In genomic region chr9:115387471-115388360, GRCm38 (mm10) we compare ENCODE assay signal across 10 mouse cellular contexts.
DNase-seq lines count a peak whose midpoint lies in the region; ATAC-seq lines count a peak whose summit lies in the region.
"Had no signal": no experiment of that assay in that cellular context is flagged by ENCODE, and none has a peak within 500 bp of the region (broad histone marks: within the 10 kb centered on the region; RNA-seq: fewer than 3 reads in every experiment).

No protein-coding gene starts in this region.

- H3K36me3 ChIP-seq in liver, embryonic 15.5 days (replicated peaks) = no peaks in the 10 kb centered on the region
- H3K36me3 ChIP-seq: lung, embryonic 15.5 days had no signal

- H3K9me3 ChIP-seq in liver, embryonic 15.5 days (replicated peaks) = no peaks in the 10 kb centered on the region
- H3K9me3 ChIP-seq: lung, embryonic 15.5 days had no signal

- peak; percentile 40 for DNase-seq in adrenal gland, postnatal 10 days
- no peak for DNase-seq in adrenal gland, postnatal 4 days (ENCODE audit: low spot score in 2 of 2)
- DNase-seq in lung, postnatal 36 days = peak; percentile 12
- no peak for DNase-seq in lung, postnatal 25 days (ENCODE audit: low spot score)
- DNase-seq in thymus, postnatal 14 days = peak; percentile 52
- no peak for DNase-seq in cerebellum, postnatal 4 days (ENCODE audit: low spot score in 2 of 2)
- DNase-seq in cerebellum, postnatal 36 days = no peak

- H3K4me2 ChIP-seq in liver, embryonic 15.5 days = peak overlapping the region; percentile 3; the same call in 1 of the 2 replicates
- H3K4me2 ChIP-seq: lung, embryonic 15.5 days had no signal

- peaks cover 4% of the 10 kb centered on the region for H3K4me1 ChIP-seq in liver, embryonic 15.5 days (replicated peaks)

- H3K9ac ChIP-seq in liver, embryonic 15.5 days = no peak overlapping the region
- H3K9ac ChIP-seq: lung, embryonic 15.5 days had no signal

- no peak overlapping the region for H3K27ac ChIP-seq in liver, embryonic 15.5 days (replicated peaks)
- H3K27ac ChIP-seq: lung, embryonic 15.5 days had no signal

- no peaks in the 10 kb centered on the region for H3K27me3 ChIP-seq in liver, embryonic 15.5 days
- H3K27me3 ChIP-seq: lung, embryonic 15.5 days had no signal

- ATAC-seq in liver, embryonic 15.5 days (ENCODE audit: insufficient read depth) = no peak
- ATAC-seq: intestine, postnatal 0 days had no signal

- 43% methylated on average over 26 of the region's 26 CpGs for WGBS in liver, embryonic 15.5 days (ENCODE audit: insufficient replicate concordance)

- no peak overlapping the region for H3K4me3 ChIP-seq in liver, embryonic 15.5 days (replicated peaks)
- H3K4me3 ChIP-seq: lung, embryonic 15.5 days had no signal

Comparison
In these comparisons a context has a peak if more than half of its experiments do, and no peak if none do; other contexts are left out.
1. DNase-seq: peak in adrenal gland, postnatal 10 days (single experiment), lung, postnatal 36 days (single experiment) and thymus, postnatal 14 days (single experiment); none in adrenal gland, postnatal 4 days (0 of 2), lung, postnatal 25 days (single experiment), cerebellum, postnatal 4 days (0 of 2) and cerebellum, postnatal 36 days (0 of 2).